Mouse (Mus musculus) neural tube, embryonic 13.5 days (tissue): ENCODE data around the gene Fcgrt. TPM values are rescaled to one million over a fixed set of nuclear protein-coding genes. Genes with fewer than 3 reads are reported as not detected.
"Not testable (repeated sequence)": the region's sequence is repeated elsewhere in the genome, so short reads cannot be mapped to it uniquely, and the experiment has no call there.

Experiments used
- ATAC-seq: fragments of 200-750 bp; cut with Nextera tagmentation; 2 replicates; pipeline ENCODE4 v1.8.0; 2017; ENCODE audit warnings: low read depth, mild to moderate bottlenecking, moderate TSS enrichment, moderate library complexity
- H3K27ac ChIP-seq: fragments of 300-500 bp; sonication (generic); replicated peaks from 2 replicates; pipeline ENCODE4 v1.5.1; 2015; ENCODE audit warnings: moderate library complexity, mild to moderate bottlenecking, inconsistent platforms
- H3K27me3 ChIP-seq: fragments of 300-500 bp; sonication (generic); 2 replicates; pipeline ENCODE4 v1.6.1; 2015; ENCODE audit warnings: mild to moderate bottlenecking, inconsistent platforms
- H3K36me3 ChIP-seq: fragments of 300-500 bp; sonication (generic); 2 replicates; pipeline ENCODE4 v1.6.1; 2015; ENCODE audit warnings: mild to moderate bottlenecking, inconsistent platforms
- H3K4me1 ChIP-seq: fragments of 300-500 bp; sonication (generic); replicated peaks from 2 replicates; pipeline ENCODE4 v1.6.1; 2015; ENCODE audit warnings: inconsistent platforms
- H3K4me2 ChIP-seq: fragments of 300-500 bp; sonication (generic); 2 replicates; pipeline ENCODE4 v1.6.1; 2015; ENCODE audit warnings: inconsistent platforms, mild to moderate bottlenecking, moderate library complexity
- H3K4me3 ChIP-seq: fragments of 300-500 bp; sonication (generic); 2 replicates; pipeline ENCODE4 v1.5.1; 2015; ENCODE audit warnings: mild to moderate bottlenecking, inconsistent platforms
- H3K9ac ChIP-seq: fragments of 300-500 bp; sonication (generic); 2 replicates; pipeline ENCODE4 v1.6.1; 2015; ENCODE audit warnings: moderate library complexity, mild to moderate bottlenecking, inconsistent platforms
- H3K9me3 ChIP-seq: fragments of 300-500 bp; sonication (generic); 2 replicates; pipeline ENCODE4 v1.6.1; 2016; ENCODE audit warnings: inconsistent platforms
- WGBS: fragments of 180-500 bp; shearing (Covaris S2); methylation state at CpG from one replicate; pipeline ENCODE4 v1.1.7; 2015; 5-methylcytosine and 5-hydroxymethylcytosine counted together
- polyA plus RNA-seq: library from polyadenylated mRNA; unstranded; fragments of >200 nt; fragmentation: Nextera tagmentation; extraction: Ambion mirVana; gene quantifications from 2 replicates; pipeline ENCODE4 v1.2.1, GENCODE M21; 2015

Fcgrt gene
- polyA plus RNA-seq, 1 experiment from 2014 or later = 27.3 TPM

- Histone ChIP-seq H3K9me3 (no peaks in the 10 kb centered on the region), H3K9ac (peak within 1 kb of the TSS; percentile 97), H3K4me2 (peak within 1 kb of the TSS; percentile 90), H3K36me3 (peaks cover 28% of the 10 kb centered on the region), H3K27me3 (no peaks in the 10 kb centered on the region), H3K27ac (peak within 1 kb of the TSS; percentile 96), H3K4me3 (peak within 1 kb of the TSS; percentile 69), H3K4me1 (peaks cover 42% of the 10 kb centered on the region)
- under 1% methylated on average over 48 of the region's 48 CpGs for WGBS
- ATAC-seq = peak; percentile 91
Observed at GRCm38 (mm10) chr7:45128624-45129246, 25.1 kb upstream of the Fcgrt start, which contains the start of gene Rpl13a. Gene Rpl13a (minus strand): TSS chr7:45128761.

DNA sequence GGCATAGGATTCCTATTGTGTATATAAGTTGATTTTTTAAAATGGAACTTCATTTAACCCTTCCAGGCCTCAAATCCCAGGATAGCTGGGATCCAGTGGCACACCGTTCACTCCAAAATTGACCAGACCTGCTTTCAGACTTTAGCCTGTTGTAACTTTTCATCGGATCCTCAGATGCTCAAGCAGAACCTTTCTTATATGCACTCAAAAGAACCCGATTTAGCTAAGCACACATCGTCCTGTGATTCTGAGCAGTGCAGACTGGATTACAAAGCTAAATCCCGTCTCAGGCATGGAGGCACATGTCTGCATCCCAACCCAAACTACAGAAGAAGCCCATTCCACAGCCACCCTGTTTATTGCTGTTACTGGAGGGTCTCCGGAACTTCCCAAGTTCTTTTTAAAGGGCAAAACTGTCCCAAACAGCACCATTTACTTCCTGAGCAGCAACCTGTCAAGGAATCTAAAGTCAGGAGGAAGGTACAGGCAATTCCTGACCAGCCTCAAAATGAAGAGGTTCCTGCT lies 24.1 kb upstream of the Fcgrt start:
- peak overlapping the region; percentile 91 for H3K27ac ChIP-seq
- peak overlapping the region; percentile 90 for H3K4me2 ChIP-seq
- peaks cover 49% of the 10 kb centered on the region for H3K4me1 ChIP-seq
- H3K9me3 ChIP-seq = no peaks in the 10 kb centered on the region
- peak overlapping the region; percentile 69 for H3K4me3 ChIP-seq
- peak overlapping the region; percentile 97 for H3K9ac ChIP-seq
- ATAC-seq = no peak
- peaks cover 32% of the 10 kb centered on the region for H3K36me3 ChIP-seq
- 2% methylated on average over 6 of the region's 6 CpGs for WGBS
- no peaks in the 10 kb centered on the region for H3K27me3 ChIP-seq

DNA sequence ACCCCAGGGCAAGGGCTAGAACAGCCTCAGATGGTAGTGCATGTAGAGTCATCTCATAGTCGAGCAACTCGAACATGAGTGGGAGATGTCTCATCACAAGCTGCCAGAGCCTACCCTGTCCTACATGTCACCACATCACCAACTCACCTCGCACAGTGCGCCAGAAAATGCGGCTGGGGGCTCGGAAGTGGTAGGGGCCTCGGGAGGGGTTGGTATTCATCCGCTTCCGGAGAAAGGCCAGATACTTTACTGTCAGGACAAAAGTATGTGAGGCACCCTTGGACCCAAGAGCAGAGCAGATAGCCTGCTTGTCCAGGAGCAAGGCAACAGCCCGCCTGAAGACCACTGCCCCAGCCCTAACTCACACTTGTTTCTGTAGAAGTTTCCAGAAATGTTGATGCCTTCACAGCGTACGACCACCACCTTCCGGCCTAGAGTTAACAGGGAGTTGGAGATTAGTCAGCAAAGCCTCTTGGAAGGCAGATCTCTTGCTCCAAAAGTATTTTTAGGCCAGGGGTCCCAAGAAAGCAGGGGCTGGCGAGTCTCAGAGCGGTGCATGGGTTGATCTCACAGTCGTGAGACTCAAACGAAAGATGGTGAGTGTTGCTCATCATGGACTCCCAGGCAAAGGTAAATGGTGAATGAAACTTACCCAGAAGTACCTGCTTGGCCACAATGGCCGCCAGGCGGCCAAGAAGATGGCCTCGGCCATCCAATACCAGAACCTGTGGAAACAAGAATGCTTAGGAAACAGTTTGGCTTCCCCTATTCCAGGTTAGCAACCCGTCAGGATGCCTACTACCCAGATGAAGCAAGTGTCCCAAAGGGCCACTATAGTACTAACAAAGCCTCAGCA lies 23.4 kb upstream of the Fcgrt start:
- H3K9ac ChIP-seq = peak overlapping the region; percentile 97
- WGBS = 48% methylated on average over 21 of the region's 21 CpGs
- H3K4me1 ChIP-seq = peaks cover 55% of the 10 kb centered on the region

DNA sequence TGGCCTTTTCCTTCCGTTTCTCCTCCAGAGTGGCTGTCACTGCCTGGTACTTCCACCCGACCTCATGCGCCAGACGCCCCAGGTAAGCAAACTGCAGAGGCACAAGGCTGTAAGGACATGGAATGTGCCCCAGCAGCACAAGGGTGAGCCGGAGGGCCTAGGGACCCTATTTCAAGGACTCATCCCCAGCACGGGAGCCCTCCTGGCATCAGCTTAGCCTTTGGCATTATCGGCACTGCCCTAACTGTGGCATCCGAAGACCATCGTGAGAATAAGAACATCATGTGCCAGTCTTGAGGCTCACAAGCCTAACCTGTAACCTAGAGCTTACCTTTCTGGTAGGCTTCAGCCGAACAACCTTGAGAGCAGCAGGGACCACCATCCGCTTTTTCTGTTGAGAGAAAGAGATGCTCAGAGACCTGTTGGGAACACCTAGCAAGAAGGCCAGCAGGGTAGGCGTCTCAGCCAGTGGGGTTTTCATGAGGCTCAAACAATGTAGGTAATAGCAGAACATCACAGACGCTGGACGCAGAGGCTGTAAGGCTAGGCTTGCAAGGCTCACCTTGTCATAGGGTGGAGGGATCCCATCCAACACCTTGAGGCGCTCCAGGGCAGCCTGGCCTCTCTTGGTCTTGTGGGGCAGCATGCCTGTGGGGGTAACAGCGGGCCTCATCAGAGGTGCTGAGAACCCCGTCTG lies 22.6 kb upstream of the Fcgrt start:
- H3K27me3 ChIP-seq = no peaks in the 10 kb centered on the region
- peaks cover 62% of the 10 kb centered on the region for H3K4me1 ChIP-seq
- peak overlapping the region; percentile 97 for H3K9ac ChIP-seq
- peak overlapping the region; percentile 91 for H3K27ac ChIP-seq
- H3K36me3 ChIP-seq = peaks cover 47% of the 10 kb centered on the region
- no peaks in the 10 kb centered on the region for H3K9me3 ChIP-seq
- WGBS = 77% methylated on average over 17 of the region's 17 CpGs
- H3K4me2 ChIP-seq = peak overlapping the region; percentile 90
- no peak for ATAC-seq
- H3K4me3 ChIP-seq = peak overlapping the region; percentile 69

More for the DNA sequence above, 23.4 kb upstream of the Fcgrt start:
- Histone ChIP-seq H3K4me3 (peak overlapping the region; percentile 69), H3K27me3 (no peaks in the 10 kb centered on the region), H3K9me3 (no peaks in the 10 kb centered on the region), H3K4me2 (peak overlapping the region; percentile 90), H3K27ac (peak overlapping the region; percentile 91), H3K36me3 (peaks cover 39% of the 10 kb centered on the region)
- no peak for ATAC-seq

DNA sequence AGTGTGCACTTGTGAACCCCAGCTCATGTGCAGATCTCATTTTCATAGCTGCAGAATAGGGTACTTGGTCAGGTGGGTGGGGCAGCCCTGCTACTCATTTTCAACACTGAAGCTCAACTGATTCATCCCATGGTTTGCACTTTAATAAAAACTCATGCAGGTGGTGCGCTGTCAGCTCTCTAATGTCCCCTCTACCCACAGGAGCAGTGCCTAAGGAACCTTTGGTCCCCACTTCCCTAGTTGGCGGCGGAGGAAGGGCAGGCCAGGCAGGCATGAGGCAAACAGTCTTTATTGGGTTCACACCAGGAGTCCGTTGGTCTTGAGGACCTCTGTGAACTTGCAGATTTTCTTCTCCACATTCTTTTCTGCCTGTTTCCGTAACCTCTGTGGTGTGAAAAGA lies 22.0 kb upstream of the Fcgrt start:
- Histone ChIP-seq H3K27ac (peak overlapping the region; percentile 91), H3K4me3 (peak overlapping the region; percentile 92; the same call in 1 of the 2 replicates), H3K36me3 (peaks cover 53% of the 10 kb centered on the region), H3K9ac (peak overlapping the region; percentile 70; the same call in 1 of the 2 replicates), H3K4me1 (peaks cover 65% of the 10 kb centered on the region), H3K4me2 (peak overlapping the region; percentile 59)
- not testable (repeated sequence) for ATAC-seq, H3K27me3 ChIP-seq, H3K9me3 ChIP-seq
- WGBS = 62% methylated on average over 5 of the region's 5 CpGs

- Histone ChIP-seq H3K4me1 (peaks cover 65% of the 10 kb centered on the region), H3K4me3 (peak overlapping the region; percentile 92), H3K27me3 (no peaks in the 10 kb centered on the region), H3K27ac (peak overlapping the region; percentile 91), H3K4me2 (peak overlapping the region; percentile 59), H3K9ac (peak overlapping the region; percentile 70; the same call in 1 of the 2 replicates), H3K36me3 (peaks cover 58% of the 10 kb centered on the region), H3K9me3 (no peaks in the 10 kb centered on the region)
- no peak for ATAC-seq
- 7% methylated on average over 7 of the region's 7 CpGs for WGBS
Observed at GRCm38 (mm10) chr7:45125144-45125600, 21.5 kb upstream of the Fcgrt start.

DNA sequence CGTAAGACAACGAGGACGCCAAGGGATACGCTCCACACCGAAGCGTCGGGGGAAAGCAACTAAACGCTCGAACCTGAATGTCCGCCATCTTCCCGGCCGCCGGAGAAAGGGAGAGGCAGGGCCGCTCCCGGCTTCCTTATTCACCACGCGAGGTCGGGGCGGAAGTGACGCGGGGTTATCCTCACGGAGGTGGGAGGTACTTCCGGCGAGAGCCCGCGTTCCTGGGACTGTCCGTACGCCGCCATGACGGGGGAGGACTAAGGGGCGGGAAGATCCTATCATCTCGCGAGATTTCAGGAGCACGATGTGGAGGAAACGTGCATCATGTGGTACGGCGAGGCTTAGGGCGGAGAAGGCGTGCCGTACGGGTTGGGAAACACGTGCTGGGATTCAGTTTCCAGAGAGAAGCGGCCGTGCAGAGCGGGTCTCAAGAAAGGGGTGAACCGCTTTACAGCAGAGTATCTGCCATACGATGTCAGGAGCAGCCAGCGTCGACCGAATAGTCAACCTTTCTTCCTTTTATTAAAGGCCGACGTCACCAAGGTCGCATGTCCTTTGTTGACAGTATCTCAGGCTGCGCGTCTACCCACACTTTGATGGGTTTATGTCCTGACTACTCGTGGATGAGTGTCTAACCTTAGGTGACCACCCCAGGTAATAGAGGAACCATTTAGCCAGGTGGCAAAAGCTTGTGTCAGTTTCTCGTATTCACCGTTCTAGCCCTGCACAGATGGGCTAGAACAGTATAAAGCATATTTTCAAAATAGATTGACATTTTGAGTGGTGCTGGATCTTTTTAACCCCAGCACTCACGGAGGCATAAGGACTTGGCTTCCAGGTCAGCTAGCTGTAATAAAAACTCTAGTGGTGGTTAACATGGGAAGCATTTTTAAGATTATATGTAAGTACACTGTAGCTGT lies 20.8 kb upstream of the Fcgrt start, which contains the start of gene Rps11:
TSS of gene Rps11 (minus strand) at position 216 of the 920 bp plus-strand sequence.
- ATAC-seq = peak; percentile 89
- Histone ChIP-seq H3K27ac (peak within 1 kb of the TSS; percentile 91), H3K27me3 (no peaks in the 10 kb centered on the region), H3K4me2 (peak within 1 kb of the TSS; percentile 82), H3K9ac (peak within 1 kb of the TSS; percentile 97), H3K36me3 (peaks cover 65% of the 10 kb centered on the region), H3K4me1 (peaks cover 61% of the 10 kb centered on the region), H3K4me3 (peak within 1 kb of the TSS; percentile 92), H3K9me3 (no peaks in the 10 kb centered on the region)
- under 1% methylated on average over 59 of the region's 59 CpGs for WGBS

- no peak for ATAC-seq
- H3K9ac ChIP-seq = peak overlapping the region; percentile 97
- H3K27ac ChIP-seq = peak overlapping the region; percentile 91
- no peaks in the 10 kb centered on the region for H3K27me3 ChIP-seq
- WGBS = 24% methylated on average over 12 of the region's 12 CpGs
- H3K4me3 ChIP-seq = peak overlapping the region; percentile 92
- H3K4me1 ChIP-seq = peaks cover 58% of the 10 kb centered on the region
- H3K4me2 ChIP-seq = peak overlapping the region; percentile 82
- H3K36me3 ChIP-seq = peaks cover 76% of the 10 kb centered on the region
- H3K9me3 ChIP-seq = no peaks in the 10 kb centered on the region
Observed at GRCm38 (mm10) chr7:45123186-45123570, 19.5 kb upstream of the Fcgrt start.

- peak overlapping the region; percentile 82 for H3K4me2 ChIP-seq
- H3K27ac ChIP-seq = no peak overlapping the region
- peak overlapping the region; percentile 92 for H3K4me3 ChIP-seq
- peaks cover 56% of the 10 kb centered on the region for H3K4me1 ChIP-seq
- peak overlapping the region; percentile 97 for H3K9ac ChIP-seq
- ATAC-seq = no peak
- no peaks in the 10 kb centered on the region for H3K27me3 ChIP-seq
- no peaks in the 10 kb centered on the region for H3K9me3 ChIP-seq
- WGBS = 86% methylated on average over 15 of the region's 15 CpGs
- H3K36me3 ChIP-seq = peaks cover 81% of the 10 kb centered on the region
Observed at GRCm38 (mm10) chr7:45122561-45123185, 19.0 kb upstream of the Fcgrt start.

DNA sequence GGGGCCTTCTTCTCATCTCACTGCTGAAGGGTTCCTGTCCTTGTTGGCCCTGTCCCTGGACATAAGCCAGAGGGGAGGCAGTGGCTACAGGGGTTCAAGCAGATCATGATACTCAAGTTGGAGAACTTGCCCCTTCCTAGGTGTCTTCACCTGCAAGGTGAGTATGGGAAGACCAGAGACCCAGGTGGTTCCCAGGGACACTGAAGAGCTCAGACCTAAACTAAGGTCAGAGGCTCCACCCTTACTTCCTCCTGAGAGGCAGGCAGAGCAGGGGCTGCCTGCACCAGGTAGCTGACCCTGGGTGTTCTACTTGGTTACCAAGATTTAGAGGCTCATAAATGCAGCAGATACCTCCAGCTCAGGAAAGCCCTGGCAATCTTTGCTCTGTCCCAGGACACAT lies 18.3 kb upstream of the Fcgrt start:
- Histone ChIP-seq H3K9ac (peak overlapping the region; percentile 45; the same call in 1 of the 2 replicates), H3K27ac (no peak overlapping the region; the same call in 1 of the 2 replicates), H3K36me3 (peaks cover 79% of the 10 kb centered on the region), H3K4me3 (no peak overlapping the region), H3K9me3 (no peaks in the 10 kb centered on the region), H3K27me3 (no peaks in the 10 kb centered on the region), H3K4me2 (peak overlapping the region; percentile 15; the same call in 1 of the 2 replicates), H3K4me1 (peaks cover 49% of the 10 kb centered on the region)
- ATAC-seq = no peak
